Mouse (Mus musculus): ENCODE measurements around the gene Mrtfb.

DNA sequence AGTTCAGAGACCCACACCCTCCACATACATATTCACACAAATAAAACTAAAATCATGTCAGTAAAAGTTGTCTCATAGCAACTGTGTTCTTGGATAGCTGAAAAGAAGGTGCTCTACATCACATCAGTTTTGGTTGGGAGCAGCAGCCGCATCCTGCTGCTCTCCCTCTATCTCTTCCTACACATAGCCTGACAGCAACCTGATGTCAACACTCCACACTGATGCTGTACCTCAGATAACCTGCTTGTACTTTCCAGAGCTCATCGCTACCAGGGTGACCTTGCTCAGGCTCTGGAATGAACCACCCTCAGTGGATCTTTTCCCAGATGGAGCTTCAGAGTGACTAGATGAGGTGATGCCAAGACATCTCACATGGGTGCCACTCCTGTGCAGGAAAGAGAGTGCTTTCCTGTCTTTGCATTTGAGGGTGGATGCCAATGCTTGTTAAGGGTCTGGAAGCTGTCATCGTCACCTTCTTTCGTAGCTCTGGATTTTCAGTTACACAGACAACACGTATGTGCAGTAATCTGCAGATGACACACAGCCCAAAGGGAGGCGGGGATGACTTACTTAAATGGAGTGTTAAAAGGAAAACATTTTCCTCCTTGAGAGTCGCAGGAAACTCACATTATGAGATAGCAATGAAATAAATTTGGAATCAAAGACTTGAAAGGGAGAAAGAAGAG is 173.8 kb downstream of the Mrtfb start:
- TF ChIP-seq CTCF (IDR thresholded peaks at IDR 0.05; ENCODE audit: low read depth) (no peak), EP300 (IDR thresholded peaks at IDR 0.05; ENCODE audit: low read depth) (peak; percentile 43; the same call in 1 of the 2 replicates)
